Mouse (Mus musculus) liver, adult 2 months (tissue): ENCODE results near the gene Olfml2b.

ENCODE experiments used
- CTCF ChIP-seq: fragments of 200-500 bp; IDR thresholded peaks from 2 replicates; pipeline ENCODE4 v1.5.1; 2011; ENCODE audit warnings: low read depth, low read length, control low read depth
- POLR2A ChIP-seq: fragments of 200-500 bp; IDR thresholded peaks from 2 replicates; pipeline ENCODE4 v1.6.1; 2011; ENCODE audit warnings: low read length, control low read depth; ENCODE audit not compliant: insufficient read depth; ENCODE audit errors: extremely low read depth

- no peak for TF ChIP-seq POLR2A
- TF ChIP-seq CTCF: no peak
These were observed 21.4 kb upstream of the Olfml2b start for GRCm38 (mm10) chr1:170622934-170623333.
